Mouse (Mus musculus) E14TG2a.4 (cell line): Measurements from ENCODE around the gene Eefsec.

Source experiments
- H3K27me3 ChIP-seq: 2 replicates; pipeline ENCODE4 v1.6.1; 2014; ENCODE audit warnings: low read length, control low read depth; ENCODE audit not compliant: insufficient read depth
- H3K36me3 ChIP-seq: 2 replicates; pipeline ENCODE4 v1.6.1; 2014; ENCODE audit warnings: low read length, control low read depth; ENCODE audit not compliant: insufficient read depth
- H3K4me1 ChIP-seq: replicated peaks from 2 replicates; pipeline ENCODE4 v1.6.1; 2014; ENCODE audit warnings: low read depth, low read length, control low read depth
- H3K4me3 ChIP-seq: replicated peaks from 2 replicates; pipeline ENCODE4 v1.5.1; 2014; ENCODE audit warnings: mild to moderate bottlenecking, low read length
- H3K9me3 ChIP-seq: 2 replicates; pipeline ENCODE4 v1.6.1; 2014; ENCODE audit warnings: low read length, control low read depth
- CTCF ChIP-seq: conservative IDR thresholded peaks from 2 replicates; pipeline ENCODE4 v1.5.1; 2014; ENCODE audit warnings: low read length
- NANOG ChIP-seq: IDR thresholded peaks from 2 replicates; pipeline ENCODE4 v1.6.1; 2014; ENCODE audit warnings: borderline replicate concordance, low read length, mixed read lengths
- POU5F1 ChIP-seq: IDR thresholded peaks from 2 replicates; pipeline ENCODE4 v1.6.1; 2014; ENCODE audit warnings: low read length, borderline replicate concordance

Eefsec gene

DNA sequence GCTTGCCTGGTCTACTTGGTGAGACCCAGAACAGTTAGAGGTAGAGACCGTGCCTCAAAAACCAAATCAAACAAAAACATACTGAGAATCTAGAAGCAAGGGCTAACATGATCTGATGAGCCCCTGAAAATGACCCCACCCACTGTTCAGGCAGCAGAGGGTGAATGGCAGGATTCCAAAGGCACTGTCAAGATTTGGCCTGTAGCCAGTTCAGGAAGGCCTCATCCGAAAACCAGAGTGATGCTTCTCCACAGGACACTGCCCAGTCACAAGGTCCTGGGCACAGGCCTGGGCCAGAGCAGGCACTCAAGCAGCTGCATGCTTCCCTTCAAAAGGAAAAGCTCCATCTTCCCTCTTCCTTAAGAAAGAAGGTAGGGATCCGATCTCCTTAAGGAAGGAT lies 2.9 kb downstream of the Eefsec start:
- H3K9me3 ChIP-seq = no peaks in the 10 kb centered on the region
- H3K36me3 ChIP-seq = peaks cover 24% of the 10 kb centered on the region; the same call in 1 of the 2 replicates
- peaks cover 58% of the 10 kb centered on the region for H3K4me1 ChIP-seq
- TF ChIP-seq POU5F1 (no peak), CTCF (no peak), NANOG (no peak)
- H3K27me3 ChIP-seq = no peaks in the 10 kb centered on the region
- H3K4me3 ChIP-seq = no peak overlapping the region

DNA sequence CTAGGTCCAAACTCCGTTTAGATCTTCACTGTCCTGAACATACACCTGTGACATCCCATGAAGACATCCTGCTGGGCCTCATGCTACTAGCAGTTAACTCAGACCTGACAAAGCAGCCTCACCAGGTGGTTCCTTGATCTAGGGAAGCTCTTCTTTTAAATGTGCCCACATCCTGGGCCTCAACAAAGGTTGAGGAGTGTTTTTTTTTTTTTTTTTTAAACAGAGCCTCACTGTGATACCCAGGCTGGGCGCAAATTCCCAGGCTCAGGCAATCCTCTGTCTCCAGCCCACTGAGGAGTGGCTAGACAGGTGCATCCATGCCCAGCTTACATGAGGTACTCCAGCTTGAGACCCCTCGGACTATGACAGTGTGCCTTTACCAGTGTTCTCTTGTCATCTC lies 3.8 kb downstream of the Eefsec start:
- H3K4me3 ChIP-seq = no peak overlapping the region
- TF ChIP-seq NANOG (no peak), CTCF (no peak), POU5F1 (no peak)
- peaks cover 24% of the 10 kb centered on the region; the same call in 1 of the 2 replicates for H3K36me3 ChIP-seq
- H3K9me3 ChIP-seq = no peaks in the 10 kb centered on the region
- no peaks in the 10 kb centered on the region for H3K27me3 ChIP-seq
- peaks cover 54% of the 10 kb centered on the region for H3K4me1 ChIP-seq

DNA sequence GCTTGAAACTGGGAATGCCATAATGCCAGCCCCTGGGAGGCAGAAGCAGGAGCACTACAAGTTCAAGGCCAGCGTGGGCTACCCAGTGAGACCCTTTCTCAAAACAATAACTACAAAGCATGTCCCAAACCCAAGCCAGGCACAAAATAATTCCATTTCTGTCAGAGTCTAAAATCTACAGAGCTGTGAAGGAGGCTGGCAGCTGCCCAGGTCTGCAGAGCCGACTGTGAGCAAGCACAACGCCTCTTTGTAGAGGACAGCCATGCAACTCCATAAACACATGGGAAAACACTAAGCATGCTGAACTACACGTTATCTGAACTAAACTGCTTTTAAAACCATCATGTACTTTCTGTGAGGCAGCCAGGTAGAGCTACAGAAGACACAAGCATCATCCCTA lies 7.3 kb downstream of the Eefsec start:
- Histone ChIP-seq H3K27me3 (no peaks in the 10 kb centered on the region), H3K9me3 (no peaks in the 10 kb centered on the region), H3K4me3 (no peak overlapping the region), H3K36me3 (peaks cover 46% of the 10 kb centered on the region), H3K4me1 (peaks cover 52% of the 10 kb centered on the region)
- TF ChIP-seq POU5F1 = no peak

DNA sequence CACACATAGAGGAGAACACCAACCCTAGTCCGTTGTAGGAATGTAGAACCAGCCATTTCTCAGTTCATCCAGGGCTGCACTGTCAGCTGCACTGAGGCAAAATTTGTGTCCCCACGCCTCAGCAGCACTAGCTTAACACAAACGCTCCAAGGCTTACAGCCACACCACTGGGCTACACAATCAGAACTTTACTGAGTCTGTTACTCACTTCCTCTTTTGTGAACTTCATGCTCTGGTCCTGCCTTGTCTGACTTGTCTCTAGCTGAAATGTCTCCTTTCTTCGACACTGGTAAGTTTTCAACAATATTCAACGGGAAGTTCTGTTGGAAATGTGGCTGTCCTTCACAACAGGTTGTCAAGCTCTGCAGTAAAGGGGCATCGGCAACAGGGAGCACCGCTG lies 10.7 kb downstream of the Eefsec start:
- Histone ChIP-seq H3K4me1 (peaks cover 43% of the 10 kb centered on the region), H3K27me3 (no peaks in the 10 kb centered on the region), H3K36me3 (peaks cover 34% of the 10 kb centered on the region), H3K4me3 (no peak overlapping the region), H3K9me3 (no peaks in the 10 kb centered on the region)
- no peak for TF ChIP-seq NANOG
- TF ChIP-seq CTCF = no peak
- TF ChIP-seq POU5F1 = no peak

- no peaks in the 10 kb centered on the region for H3K27me3 ChIP-seq
- H3K36me3 ChIP-seq = peaks cover 28% of the 10 kb centered on the region
- TF ChIP-seq NANOG (no peak), POU5F1 (no peak), CTCF (peak; percentile 7; the same call in 1 of the 2 replicates)
- peaks cover 25% of the 10 kb centered on the region for H3K4me1 ChIP-seq
- no peak overlapping the region for H3K4me3 ChIP-seq
- no peaks in the 10 kb centered on the region for H3K9me3 ChIP-seq
Measured at GRCm38 (mm10) chr6:88431202-88431601, 15.1 kb downstream of the Eefsec start.

- H3K9me3 ChIP-seq = no peaks in the 10 kb centered on the region
- H3K4me1 ChIP-seq = peaks cover 34% of the 10 kb centered on the region
- TF ChIP-seq NANOG = no peak
- no peak for TF ChIP-seq CTCF
- no peak for TF ChIP-seq POU5F1
- no peaks in the 10 kb centered on the region for H3K27me3 ChIP-seq
- peaks cover 4% of the 10 kb centered on the region; the same call in 1 of the 2 replicates for H3K36me3 ChIP-seq
- H3K4me3 ChIP-seq = no peak overlapping the region
Measured at GRCm38 (mm10) chr6:88416130-88416758, 30.1 kb downstream of the Eefsec start.

- no peaks in the 10 kb centered on the region for H3K9me3 ChIP-seq
- H3K27me3 ChIP-seq = no peaks in the 10 kb centered on the region
- TF ChIP-seq NANOG = no peak
- TF ChIP-seq POU5F1 = no peak
- TF ChIP-seq CTCF = no peak
- H3K4me1 ChIP-seq = peaks cover 34% of the 10 kb centered on the region
- no peak overlapping the region for H3K4me3 ChIP-seq
- H3K36me3 ChIP-seq = peaks cover 15% of the 10 kb centered on the region
Measured at GRCm38 (mm10) chr6:88412604-88413003, 33.7 kb downstream of the Eefsec start.

GRCm38 (mm10) chr6:88409492-88409891 lies 36.8 kb downstream of the Eefsec start:
- TF ChIP-seq NANOG (no peak), CTCF (no peak), POU5F1 (no peak)

GRCm38 (mm10) chr6:88400451-88400850 lies 45.9 kb downstream of the Eefsec start:
- no peaks in the 10 kb centered on the region for H3K4me1 ChIP-seq
- H3K36me3 ChIP-seq = 0 out of 2 replicates have a peak, but pooled peaks cover 5% of the 10 kb centered on the region
- no peaks in the 10 kb centered on the region for H3K9me3 ChIP-seq
- no peak overlapping the region for H3K4me3 ChIP-seq
- no peak for TF ChIP-seq CTCF
- TF ChIP-seq POU5F1 = no peak
- no peak for TF ChIP-seq NANOG
- no peaks in the 10 kb centered on the region for H3K27me3 ChIP-seq

More at GRCm38 (mm10) chr6:88409492-88409891, 36.8 kb downstream of the Eefsec start:
- H3K4me3 ChIP-seq = no peak overlapping the region
- peaks cover 12% of the 10 kb centered on the region for H3K36me3 ChIP-seq
- no peaks in the 10 kb centered on the region for H3K9me3 ChIP-seq
- H3K4me1 ChIP-seq = peaks cover 10% of the 10 kb centered on the region; the same call in 1 of the 2 replicates
- no peaks in the 10 kb centered on the region for H3K27me3 ChIP-seq
